In genomic region chr6:99204052-99204779, GRCm38 (mm10) we compare ENCODE assay signal across 8 mouse cellular contexts.
DNase-seq lines count a peak whose midpoint lies in the region; ATAC-seq and TF ChIP-seq lines count a peak whose summit lies in the region.

No protein-coding gene starts in this region.

- H3K36me3 ChIP-seq in lung, postnatal 0 days (ENCODE audit: insufficient read depth, low read length), result no peaks in the 10 kb centered on the region
- H3K36me3 ChIP-seq in heart, embryonic 14.5 days (ENCODE audit: control insufficient read depth, insufficient read depth, low read length), result peaks cover 7% of the 10 kb centered on the region
- H3K36me3 ChIP-seq in liver, embryonic 12.5 days, result no peaks in the 10 kb centered on the region
- no peaks in the 10 kb centered on the region for H3K36me3 ChIP-seq in stomach, postnatal 0 days (ENCODE audit: control insufficient read depth, insufficient read depth, low read length)

- H3K27ac ChIP-seq in lung, postnatal 0 days (ENCODE audit: low read length), result no peak overlapping the region
- H3K27ac ChIP-seq in heart, embryonic 14.5 days (replicated peaks in 1 of 2; ENCODE audit: control insufficient read depth in 1 of 2, insufficient read depth in 1 of 2, low read depth in 2 of 2, low read length in 2 of 2), result peak overlapping the region; percentile 91 to 92
- H3K27ac ChIP-seq in liver, embryonic 12.5 days, result 0 out of 2 replicates have a peak overlapping the region, but pooled peaks have one; percentile 31
- H3K27ac ChIP-seq in stomach, postnatal 0 days (replicated peaks), result peak overlapping the region; percentile 61

- H3K27me3 ChIP-seq in lung, postnatal 0 days (replicated peaks; ENCODE audit: insufficient read depth, low read length), result no peaks in the 10 kb centered on the region
- no peaks in the 10 kb centered on the region for H3K27me3 ChIP-seq in heart, embryonic 14.5 days (ENCODE audit: control insufficient read depth, insufficient read depth, low read length)
- H3K27me3 ChIP-seq in liver, embryonic 12.5 days (replicated peaks), result 0 out of 2 replicates have a peak, but pooled peaks cover 5% of the 10 kb centered on the region
- H3K27me3 ChIP-seq in stomach, postnatal 0 days (ENCODE audit: control insufficient read depth, insufficient read depth, low read length), result no peaks in the 10 kb centered on the region

- DNase-seq in lung, postnatal 0 days (ENCODE audit: low spot score), result no peak
- no peak for DNase-seq in lung, adult 18-20 months
- no peak for DNase-seq in stomach, postnatal 0 days (ENCODE audit: low spot score)
- DNase-seq in spleen, postnatal 10 days (ENCODE audit: low spot score in 2 of 2), result no peak
- no peak for DNase-seq in spleen, adult 12 weeks (ENCODE audit: low spot score)

- H3K9me3 ChIP-seq in lung, postnatal 0 days (ENCODE audit: low read length), result no peaks in the 10 kb centered on the region
- H3K9me3 ChIP-seq in heart, embryonic 14.5 days (ENCODE audit: control insufficient read depth, low read length), result no peaks in the 10 kb centered on the region
- no peaks in the 10 kb centered on the region for H3K9me3 ChIP-seq in liver, embryonic 12.5 days (replicated peaks)
- H3K9me3 ChIP-seq in stomach, postnatal 0 days (ENCODE audit: control insufficient read depth, low read length), result no peaks in the 10 kb centered on the region

- no peak for TF ChIP-seq CTCF in lung, postnatal 0 days (IDR thresholded peaks at IDR 0.05)
- no peak for TF ChIP-seq CTCF in stomach, postnatal 0 days (IDR thresholded peaks at IDR 0.05; ENCODE audit: low read depth)

- 8% methylated on average over 14 of the region's 14 CpGs for WGBS in lung, postnatal 0 days
- 5% methylated on average over 14 of the region's 14 CpGs for WGBS in heart, embryonic 14.5 days
- 8% methylated on average over 14 of the region's 14 CpGs for WGBS in liver, embryonic 12.5 days (ENCODE audit: insufficient replicate concordance)
- 10% methylated on average over 14 of the region's 14 CpGs for WGBS in stomach, postnatal 0 days

- peaks cover 16% of the 10 kb centered on the region for H3K4me1 ChIP-seq in lung, postnatal 0 days (ENCODE audit: insufficient read depth, low read depth, low read length)
- peaks cover 33 to 82% of the 10 kb centered on the region in 2 experiments for H3K4me1 ChIP-seq in heart, embryonic 14.5 days (ENCODE audit: control insufficient read depth in 2 of 2, insufficient read depth in 2 of 2, low read length in 2 of 2)
- H3K4me1 ChIP-seq in liver, embryonic 12.5 days, result peaks cover 64% of the 10 kb centered on the region
- H3K4me1 ChIP-seq in stomach, postnatal 0 days (replicated peaks; ENCODE audit: control insufficient read depth, insufficient read depth), result peaks cover 18% of the 10 kb centered on the region

- no peak overlapping the region for H3K9ac ChIP-seq in lung, postnatal 0 days (replicated peaks; ENCODE audit: low read depth)
- H3K9ac ChIP-seq in heart, embryonic 14.5 days (ENCODE audit: low read length), result peak overlapping the region; percentile 80
- no peak overlapping the region for H3K9ac ChIP-seq in liver, embryonic 12.5 days
- peak overlapping the region; percentile 31; the same call in 1 of the 2 replicates for H3K9ac ChIP-seq in stomach, postnatal 0 days (ENCODE audit: low read length)

- ATAC-seq in lung, postnatal 0 days, result no peak
- no peak for ATAC-seq in heart, embryonic 14.5 days (ENCODE audit: insufficient number of reproducible peaks, insufficient read depth, low FRiP score, low read depth)
- ATAC-seq in liver, embryonic 12.5 days, result no peak
- no peak for ATAC-seq in stomach, postnatal 0 days (ENCODE audit: low FRiP score, low TSS enrichment)
- ATAC-seq in cerebellum, adult (ENCODE audit: insufficient number of reproducible peaks, low FRiP score, low TSS enrichment), result no peak

- TF ChIP-seq EP300 in lung, postnatal 0 days (IDR thresholded peaks at IDR 0.05), result no peak
- no peak for TF ChIP-seq EP300 in stomach, postnatal 0 days (optimal IDR thresholded peaks at IDR 0.05)

- peak overlapping the region; percentile 44 for H3K4me2 ChIP-seq in lung, postnatal 0 days (replicated peaks; ENCODE audit: low read depth, low read length)
- H3K4me2 ChIP-seq in heart, embryonic 14.5 days (ENCODE audit: low read length), result peak overlapping the region; percentile 77
- H3K4me2 ChIP-seq in liver, embryonic 12.5 days, result peak overlapping the region; percentile 35
- H3K4me2 ChIP-seq in stomach, postnatal 0 days (replicated peaks; ENCODE audit: low read depth), result peak overlapping the region; percentile 44

- no peak overlapping the region; the same call in 1 of the 2 replicates for H3K4me3 ChIP-seq in lung, postnatal 0 days (ENCODE audit: low read depth, low read length)
- H3K4me3 ChIP-seq in heart, embryonic 14.5 days (ENCODE audit: control insufficient read depth in 1 of 2, insufficient read depth in 1 of 2, low read depth in 1 of 2, low read length in 2 of 2), result peak overlapping the region; percentile 51 to 61
- H3K4me3 ChIP-seq in liver, embryonic 12.5 days, result peak overlapping the region; percentile 18
- H3K4me3 ChIP-seq in stomach, postnatal 0 days (ENCODE audit: low read depth, low read length), result peak overlapping the region; percentile 20; the same call in 1 of the 2 replicates

Comparison
In these comparisons a context has a peak if more than half of its experiments do, and no peak if none do; other contexts are left out.
1. H3K9ac ChIP-seq: peak in heart, embryonic 14.5 days (single experiment) and stomach, postnatal 0 days (single experiment); none in lung, postnatal 0 days (single experiment) and liver, embryonic 12.5 days (single experiment).
2. Peak in every context shown above with its lines, with median percentiles within 50 percentile points of each other: H3K4me2 ChIP-seq.